Mouse (Mus musculus): Measurements from ENCODE around the gene Bcl2l11.

DNA sequence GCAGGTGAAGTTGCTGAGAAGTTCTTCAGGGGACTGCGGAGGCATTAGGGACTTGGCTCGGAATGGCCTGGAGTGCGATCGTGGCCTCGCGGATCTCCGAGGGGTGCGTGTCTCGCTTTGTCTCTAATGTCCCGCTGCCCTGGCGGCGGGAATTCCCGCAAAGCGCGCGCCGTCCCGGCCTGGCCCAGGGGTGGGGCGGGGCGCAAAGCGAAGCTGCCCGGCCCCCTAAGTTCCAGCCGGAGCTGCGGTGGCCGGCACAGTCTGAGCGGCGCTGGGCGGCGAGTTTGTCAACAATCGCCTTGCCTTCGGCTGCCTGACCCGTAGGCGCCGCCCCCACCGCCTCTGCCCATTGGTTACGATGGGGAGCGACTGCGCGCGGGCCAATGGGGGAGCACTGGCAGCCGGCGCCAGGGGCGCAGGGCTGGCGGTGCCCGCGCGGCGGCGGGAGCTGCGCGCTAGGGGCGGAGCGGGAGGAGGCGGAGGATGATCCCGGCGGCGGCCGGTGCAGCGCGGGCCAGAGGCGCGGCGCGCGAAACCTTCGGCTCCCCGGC lies 1.4 kb downstream of the Bcl2l11 start:
- no peak for TF ChIP-seq CTCF (IDR thresholded peaks at IDR 0.05; ENCODE audit: insufficient read depth, low read depth, low read length)
- TF ChIP-seq POLR2A (IDR thresholded peaks at IDR 0.05; ENCODE audit: insufficient read depth, low read depth, low read length): peak; percentile 45; the same call in 1 of the 2 replicates

Data from olfactory bulb, adult 2 months (tissue).